Mouse (Mus musculus) heart, embryonic 12.5 days (tissue): ENCODE measurements around the gene Fam227b. TPM values are rescaled to one million over a fixed set of nuclear protein-coding genes. Genes with fewer than 3 reads are reported as not detected.

Source experiments
- polyA plus RNA-seq: library from polyadenylated mRNA; unstranded; fragments of >200 nt; fragmentation: Nextera tagmentation; extraction: Ambion mirVana; gene quantifications from 2 replicates; pipeline ENCODE4 v1.2.1, GENCODE M21; 2016

Gene Fam227b
- polyA plus RNA-seq, 1 experiment from 2014 or later, result not detected

Other genes starting within 250 kb of the Fam227b start
- 0.73 and 0.85 TPM in 2 replicates for gene Fgf7, start 117.3 kb downstream of the Fam227b start, polyA plus RNA-seq
- 18.4 and 19.5 TPM in 2 replicates for gene Dtwd1, start 137 bp upstream of the Fam227b start, polyA plus RNA-seq
- not detected in 2 replicates for gene Gm17555, start 63.1 kb upstream of the Fam227b start, polyA plus RNA-seq